Mouse (Mus musculus) frontal cortex, postnatal 14 days (tissue): ENCODE measurements around the gene Lpcat1.

ENCODE experiments used
- DNase-seq, 2 experiments: peaks; one replicate each; pipeline ENCODE4 v3.0.0; 2022; ENCODE audit warnings: low spot score in 2 of 2

Gene Lpcat1

GRCm38 (mm10) chr13:73446943-73447342 is 20.1 kb upstream of the Lpcat1 start:
- DNase-seq, result peak; percentile 39 to 43

GRCm38 (mm10) chr13:73447478-73447877 is 19.5 kb upstream of the Lpcat1 start:
- DNase-seq, result no peak

- DNase-seq, result no peak
Observed at GRCm38 (mm10) chr13:73448201-73448600, 18.8 kb upstream of the Lpcat1 start.

GRCm38 (mm10) chr13:73448723-73449122 is 18.3 kb upstream of the Lpcat1 start:
- DNase-seq, result no peak

- DNase-seq, result no peak
Observed at GRCm38 (mm10) chr13:73453503-73454217, 13.3 kb upstream of the Lpcat1 start.

GRCm38 (mm10) chr13:73455328-73455727 is 11.7 kb upstream of the Lpcat1 start:
- DNase-seq, result no peak

- DNase-seq, result no peak
Observed at GRCm38 (mm10) chr13:73457301-73457700, 9.7 kb upstream of the Lpcat1 start.

- DNase-seq, result no peak
Observed at GRCm38 (mm10) chr13:73457741-73458140, 9.3 kb upstream of the Lpcat1 start.

GRCm38 (mm10) chr13:73458719-73459118 is 8.3 kb upstream of the Lpcat1 start:
- no peak for DNase-seq

GRCm38 (mm10) chr13:73459189-73459850 is 7.7 kb upstream of the Lpcat1 start:
- no peak for DNase-seq

GRCm38 (mm10) chr13:73461551-73461950 is 5.4 kb upstream of the Lpcat1 start:
- DNase-seq, result no peak

- DNase-seq, result no peak
Observed at GRCm38 (mm10) chr13:73465156-73465555, 1.8 kb upstream of the Lpcat1 start.

GRCm38 (mm10) chr13:73466411-73466810 is 586 bp upstream of the Lpcat1 start:
- DNase-seq, result no peak

GRCm38 (mm10) chr13:73467421-73468237 is 632 bp downstream of the Lpcat1 start:
- no peak for DNase-seq

- no peak for DNase-seq
Observed at GRCm38 (mm10) chr13:73468834-73469233, 1.8 kb downstream of the Lpcat1 start.

GRCm38 (mm10) chr13:73469257-73469967 is 2.4 kb downstream of the Lpcat1 start:
- DNase-seq, result no peak

GRCm38 (mm10) chr13:73472481-73472880 is 5.5 kb downstream of the Lpcat1 start:
- DNase-seq, result no peak

- DNase-seq, result no peak
Observed at GRCm38 (mm10) chr13:73473746-73474145, 6.7 kb downstream of the Lpcat1 start.

GRCm38 (mm10) chr13:73474163-73474562 is 7.2 kb downstream of the Lpcat1 start:
- no peak for DNase-seq

GRCm38 (mm10) chr13:73475058-73475980 is 8.3 kb downstream of the Lpcat1 start:
- DNase-seq, result no peak

GRCm38 (mm10) chr13:73476259-73476658 is 9.3 kb downstream of the Lpcat1 start:
- no peak for DNase-seq
